Mouse (Mus musculus) neural tube, embryonic 14.5 days (tissue): ENCODE measurements around the gene Arhgap18. TPM values are rescaled to one million over a fixed set of nuclear protein-coding genes. Genes with fewer than 3 reads are reported as not detected.
A peak's percentile ranks its signal among the peaks of the same experiment; 100 is the strongest.

ENCODE experiments used
- ATAC-seq: fragments of 200-750 bp; cut with Nextera tagmentation; 2 replicates; pipeline ENCODE4 v1.8.0; 2017; ENCODE audit warnings: low read depth, mild to moderate bottlenecking, moderate TSS enrichment, moderate library complexity
- H3K27ac ChIP-seq: fragments of 300-500 bp; sonication (generic); 2 replicates; pipeline ENCODE4 v1.5.1; 2014; ENCODE audit warnings: low read depth, mild to moderate bottlenecking, control low read depth, low read length, moderate library complexity, mixed read lengths
- H3K27me3 ChIP-seq: fragments of 300-500 bp; sonication (generic); 2 replicates; pipeline ENCODE4 v1.6.1; 2014; ENCODE audit warnings: low read length; ENCODE audit not compliant: control insufficient read depth, insufficient read depth
- H3K36me3 ChIP-seq: fragments of 300-500 bp; sonication (generic); 2 replicates; pipeline ENCODE4 v1.6.1; 2014; ENCODE audit warnings: low read length, mixed read lengths; ENCODE audit not compliant: control insufficient read depth, insufficient read depth
- H3K4me1 ChIP-seq: fragments of 300-500 bp; sonication (generic); 2 replicates; pipeline ENCODE4 v1.6.1; 2014; ENCODE audit warnings: low read length; ENCODE audit not compliant: control insufficient read depth, insufficient read depth
- H3K4me2 ChIP-seq: fragments of 300-500 bp; sonication (generic); 2 replicates; pipeline ENCODE4 v1.6.1; 2014; ENCODE audit warnings: mild to moderate bottlenecking, low read depth, low read length, control low read depth
- H3K4me3 ChIP-seq: fragments of 300-500 bp; sonication (generic); 2 replicates; pipeline ENCODE4 v1.5.1; 2014; ENCODE audit warnings: low read depth, low read length, control low read depth, mixed read lengths
- H3K9ac ChIP-seq: fragments of 300-500 bp; sonication (generic); replicated peaks from 2 replicates; pipeline ENCODE4 v1.6.1; 2014; ENCODE audit warnings: low read depth, mild to moderate bottlenecking, control low read depth, low read length, mixed read lengths
- H3K9me3 ChIP-seq: fragments of 300-500 bp; sonication (generic); 2 replicates; pipeline ENCODE4 v1.6.1; 2016; ENCODE audit warnings: low read length; ENCODE audit not compliant: control insufficient read depth
- whole genome bisulfite sequencing: fragments of 180-500 bp; shearing (Covaris S2); extraction: QIAGEN DNeasy Blood & Tissue Kit; methylation state at CpG from one replicate; pipeline ENCODE4 v1.1.7; 2014; 5-methylcytosine and 5-hydroxymethylcytosine counted together
- polyA plus RNA-seq: library from polyadenylated mRNA; unstranded; fragments of >200 nt; fragmentation: Nextera tagmentation; extraction: Ambion mirVana; gene quantifications from 2 replicates; pipeline ENCODE4 v1.2.1, GENCODE M21; 2014

The Arhgap18 gene
- polyA plus RNA-seq, 1 experiment from 2014 or later: 10.0 TPM

GRCm38 (mm10) chr10:26890269-26890955, 137.2 kb downstream of the Arhgap18 start:
- H3K4me1 ChIP-seq: no peaks in the 10 kb centered on the region
- no peak overlapping the region for H3K9ac ChIP-seq
- no peak overlapping the region for H3K4me2 ChIP-seq
- no peaks in the 10 kb centered on the region for H3K9me3 ChIP-seq
- no peak overlapping the region for H3K27ac ChIP-seq
- WGBS: 5% methylated on average over 4 of the region's 4 CpGs
- H3K4me3 ChIP-seq: no peak overlapping the region
- H3K36me3 ChIP-seq: no peaks in the 10 kb centered on the region
- H3K27me3 ChIP-seq: no peaks in the 10 kb centered on the region
- peak; percentile 90 for ATAC-seq

GRCm38 (mm10) chr10:26893091-26893490, 139.9 kb downstream of the Arhgap18 start:
- 88% methylated on average over 1 of the region's 1 CpGs for WGBS
- no peaks in the 10 kb centered on the region for H3K36me3 ChIP-seq
- H3K9ac ChIP-seq: no peak overlapping the region
- no peaks in the 10 kb centered on the region for H3K27me3 ChIP-seq
- no peak overlapping the region for H3K27ac ChIP-seq
- no peak overlapping the region for H3K4me2 ChIP-seq
- ATAC-seq: no peak
- H3K4me1 ChIP-seq: no peaks in the 10 kb centered on the region
- no peak overlapping the region for H3K4me3 ChIP-seq
- no peaks in the 10 kb centered on the region for H3K9me3 ChIP-seq

DNA sequence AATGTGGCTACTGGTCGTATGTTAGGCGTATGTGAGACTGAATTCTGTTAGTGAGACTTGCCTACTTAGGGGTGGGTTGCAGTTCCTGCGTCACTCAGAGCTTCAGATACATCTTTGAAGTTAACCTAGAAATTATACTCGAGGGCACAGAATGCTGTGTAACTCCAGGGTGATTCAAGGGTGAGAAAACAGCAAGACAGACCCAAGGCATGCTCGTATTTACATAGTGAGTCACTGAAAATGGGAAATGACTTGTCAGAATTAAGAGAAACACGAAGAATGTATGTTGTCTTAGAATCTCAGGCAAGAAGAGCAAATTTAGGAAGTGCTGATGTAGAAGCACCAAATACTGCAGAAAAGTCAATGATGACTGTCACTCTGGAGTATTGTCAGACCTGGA, 142.5 kb downstream of the Arhgap18 start:
- Histone ChIP-seq H3K4me3 (no peak overlapping the region), H3K9ac (no peak overlapping the region), H3K4me1 (no peaks in the 10 kb centered on the region), H3K4me2 (no peak overlapping the region), H3K27me3 (no peaks in the 10 kb centered on the region), H3K27ac (no peak overlapping the region), H3K9me3 (no peaks in the 10 kb centered on the region), H3K36me3 (no peaks in the 10 kb centered on the region)
- 77% methylated on average over 6 of the region's 6 CpGs for WGBS
- ATAC-seq: no peak

- H3K27me3 ChIP-seq: no peaks in the 10 kb centered on the region
- no peak overlapping the region for H3K27ac ChIP-seq
- no peak overlapping the region for H3K9ac ChIP-seq
- H3K36me3 ChIP-seq: no peaks in the 10 kb centered on the region
- ATAC-seq: no peak
- no peaks in the 10 kb centered on the region for H3K9me3 ChIP-seq
- WGBS: 85% methylated on average over 1 of the region's 1 CpGs
- no peak overlapping the region for H3K4me2 ChIP-seq
- no peaks in the 10 kb centered on the region for H3K4me1 ChIP-seq
- H3K4me3 ChIP-seq: no peak overlapping the region
These were observed 147.2 kb downstream of the Arhgap18 start for GRCm38 (mm10) chr10:26900426-26900825.

DNA sequence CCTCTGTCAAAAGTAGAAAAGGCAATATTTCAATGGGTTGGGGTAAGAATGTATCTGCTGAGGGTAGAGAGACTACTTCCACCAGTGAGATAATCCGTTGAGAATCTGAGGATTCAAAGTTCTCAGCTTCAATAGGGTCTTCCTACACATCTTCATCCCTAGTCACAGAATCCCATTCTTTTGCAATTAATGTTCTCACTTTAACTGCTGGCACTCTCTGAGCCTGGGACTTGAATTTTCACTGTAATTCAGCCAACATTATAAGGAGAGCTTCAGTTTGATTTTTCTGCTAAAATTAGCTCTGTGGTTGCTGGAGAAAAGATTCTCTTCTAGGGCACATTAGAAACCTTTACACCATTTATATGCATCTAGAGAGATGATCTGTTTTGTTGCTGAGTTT, 150.6 kb downstream of the Arhgap18 start:
- Histone ChIP-seq H3K4me1 (no peaks in the 10 kb centered on the region), H3K27ac (no peak overlapping the region), H3K4me2 (no peak overlapping the region), H3K4me3 (no peak overlapping the region), H3K9ac (no peak overlapping the region), H3K36me3 (no peaks in the 10 kb centered on the region), H3K27me3 (no peaks in the 10 kb centered on the region), H3K9me3 (no peaks in the 10 kb centered on the region)
- no peak for ATAC-seq
- WGBS: 86% methylated on average over 1 of the region's 1 CpGs

GRCm38 (mm10) chr10:26911176-26911575, 158.0 kb downstream of the Arhgap18 start:
- Histone ChIP-seq H3K36me3 (no peaks in the 10 kb centered on the region), H3K4me2 (no peak overlapping the region), H3K9ac (no peak overlapping the region), H3K9me3 (no peaks in the 10 kb centered on the region), H3K4me1 (no peaks in the 10 kb centered on the region), H3K27ac (no peak overlapping the region), H3K27me3 (no peaks in the 10 kb centered on the region), H3K4me3 (no peak overlapping the region)
- ATAC-seq: no peak
- 81% methylated on average over 3 of the region's 3 CpGs for WGBS

DNA sequence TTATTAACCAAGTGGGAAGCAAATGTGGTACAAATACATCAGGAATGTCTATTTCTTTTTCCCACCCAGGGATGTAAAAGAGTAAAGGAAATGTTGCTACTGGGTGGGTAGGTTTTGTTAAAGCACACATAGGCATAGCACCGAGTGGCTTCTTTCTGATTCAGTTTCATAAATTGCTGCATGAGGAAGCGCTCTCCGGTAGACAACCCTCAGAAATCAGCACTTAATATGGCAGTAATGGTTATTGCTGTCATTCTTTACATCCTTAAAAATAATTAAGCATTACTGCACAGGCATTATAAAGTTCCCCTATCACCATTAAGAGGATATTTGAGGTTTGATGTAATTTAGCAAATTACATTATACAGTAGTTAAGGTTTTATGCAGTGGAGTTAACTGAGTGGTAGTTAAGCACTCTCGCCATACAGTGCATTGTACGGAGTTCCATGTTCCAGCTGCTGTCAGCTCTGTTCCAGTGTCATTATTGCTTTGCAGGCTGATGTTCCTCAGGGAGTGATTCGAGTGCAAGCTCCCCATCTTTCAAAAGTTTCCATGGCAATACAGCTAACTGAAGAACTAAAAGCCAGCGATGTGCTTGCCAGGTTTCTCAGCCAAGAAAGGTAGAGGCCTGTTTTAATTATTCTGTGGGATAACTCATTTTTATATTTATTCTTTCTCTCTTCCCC, 159.0 kb downstream of the Arhgap18 start:
- Histone ChIP-seq H3K4me3 (no peak overlapping the region), H3K9me3 (no peaks in the 10 kb centered on the region), H3K36me3 (no peaks in the 10 kb centered on the region), H3K27me3 (no peaks in the 10 kb centered on the region), H3K4me2 (no peak overlapping the region), H3K4me1 (no peaks in the 10 kb centered on the region), H3K9ac (no peak overlapping the region), H3K27ac (no peak overlapping the region)
- ATAC-seq: peak; percentile 97
- WGBS: 25% methylated on average over 7 of the region's 7 CpGs

- WGBS: 31% methylated on average over 1 of the region's 1 CpGs
- peak; percentile 62 for ATAC-seq
- Histone ChIP-seq H3K27me3 (no peaks in the 10 kb centered on the region), H3K4me3 (no peak overlapping the region), H3K4me2 (no peak overlapping the region), H3K9ac (no peak overlapping the region), H3K4me1 (no peaks in the 10 kb centered on the region), H3K36me3 (no peaks in the 10 kb centered on the region), H3K9me3 (no peaks in the 10 kb centered on the region), H3K27ac (no peak overlapping the region)
These were observed 159.6 kb downstream of the Arhgap18 start for GRCm38 (mm10) chr10:26912807-26913206.

DNA sequence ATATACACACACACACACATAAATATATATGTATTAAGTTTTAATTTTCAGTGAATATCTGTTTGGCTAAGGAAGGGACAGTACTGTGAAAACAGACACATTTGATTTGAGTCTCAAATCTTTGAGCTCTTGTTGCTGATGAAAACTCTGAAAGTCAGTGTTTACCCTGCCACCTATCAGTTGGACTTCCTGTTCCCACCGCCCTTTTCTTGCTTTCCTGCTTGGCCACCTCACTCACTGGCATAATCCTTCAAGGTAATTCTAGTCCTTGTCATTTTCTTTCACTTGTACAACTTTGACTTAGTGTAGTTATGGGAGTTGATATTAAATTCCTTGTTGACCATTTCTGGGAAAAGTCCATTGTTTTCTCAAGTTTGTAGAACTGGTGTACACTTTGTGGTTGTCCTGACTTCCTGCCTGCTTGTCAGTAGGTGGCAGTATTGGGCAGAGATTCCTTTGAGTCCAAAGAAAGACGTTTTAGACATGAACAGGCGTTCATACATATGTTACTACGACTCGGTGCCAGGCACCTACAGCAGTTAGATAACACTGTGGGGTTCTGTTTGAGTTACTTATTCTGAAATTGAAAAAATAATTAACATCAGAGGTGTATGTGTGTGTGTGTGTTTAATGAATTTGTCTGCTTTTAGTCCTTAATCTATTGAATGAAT, 166.2 kb downstream of the Arhgap18 start:
- no peak overlapping the region for H3K27ac ChIP-seq
- no peaks in the 10 kb centered on the region for H3K4me1 ChIP-seq
- no peaks in the 10 kb centered on the region for H3K9me3 ChIP-seq
- no peaks in the 10 kb centered on the region for H3K36me3 ChIP-seq
- no peak overlapping the region for H3K9ac ChIP-seq
- peak; percentile 81; the same call in 1 of the 2 replicates for ATAC-seq
- no peak overlapping the region for H3K4me2 ChIP-seq
- H3K4me3 ChIP-seq: no peak overlapping the region
- 35% methylated on average over 5 of the region's 5 CpGs for WGBS
- no peaks in the 10 kb centered on the region for H3K27me3 ChIP-seq
